Mouse (Mus musculus): ENCODE measurements around the gene Dus3l. TPM values are rescaled to one million over a fixed set of nuclear protein-coding genes. Genes with fewer than 3 reads are reported as not detected.

Gene Dus3l
- polyA plus RNA-seq, 1 experiment from 2014 or later: 43.9 TPM

GRCm38 (mm10) chr17:56768941-56769340 lies 4.4 kb downstream of the Dus3l start:
- no peak for ATAC-seq (ENCODE audit: insufficient number of reproducible peaks, low FRiP score, low TSS enrichment, low read depth)
- Histone ChIP-seq H3K9ac (no peak overlapping the region), H3K4me2 (no peak overlapping the region), H3K4me3 (no peak overlapping the region), H3K36me3 (peaks cover 48% of the 10 kb centered on the region), H3K27ac (no peak overlapping the region), H3K9me3 (no peaks in the 10 kb centered on the region), H3K4me1 (peaks cover 6% of the 10 kb centered on the region), H3K27me3 (no peaks in the 10 kb centered on the region)
- 90% methylated on average over 11 of the region's 11 CpGs for WGBS

- Histone ChIP-seq H3K27me3 (no peaks in the 10 kb centered on the region), H3K4me2 (no peak within 1 kb of the TSS), H3K4me3 (no peak within 1 kb of the TSS), H3K9ac (no peak within 1 kb of the TSS), H3K27ac (no peak within 1 kb of the TSS), H3K36me3 (peaks cover 48% of the 10 kb centered on the region), H3K9me3 (no peaks in the 10 kb centered on the region), H3K4me1 (peaks cover 6% of the 10 kb centered on the region)
- ATAC-seq (ENCODE audit: insufficient number of reproducible peaks, low FRiP score, low TSS enrichment, low read depth): no peak
- WGBS: 89% methylated on average over 5 of the region's 5 CpGs
These were observed 5.4 kb downstream of the Dus3l start, which contains the start of gene Prr22 for GRCm38 (mm10) chr17:56769950-56770349. TSS of gene Prr22 (plus strand) at chr17:56770250.

GRCm38 (mm10) chr17:56777568-56777967 lies 13.0 kb downstream of the Dus3l start:
- H3K4me1 ChIP-seq: no peaks in the 10 kb centered on the region
- H3K27me3 ChIP-seq: no peaks in the 10 kb centered on the region
- H3K9ac ChIP-seq: no peak overlapping the region
- H3K27ac ChIP-seq: no peak overlapping the region
- ATAC-seq (ENCODE audit: insufficient number of reproducible peaks, low FRiP score, low TSS enrichment, low read depth): no peak
- H3K4me2 ChIP-seq: no peak overlapping the region
- no peak overlapping the region for H3K4me3 ChIP-seq
- 90% methylated on average over 11 of the region's 11 CpGs for WGBS
- H3K36me3 ChIP-seq: peaks cover 15% of the 10 kb centered on the region
- H3K9me3 ChIP-seq: no peaks in the 10 kb centered on the region

- Histone ChIP-seq H3K27ac (no peak overlapping the region), H3K9me3 (no peaks in the 10 kb centered on the region), H3K27me3 (no peaks in the 10 kb centered on the region), H3K9ac (no peak overlapping the region), H3K4me2 (no peak overlapping the region), H3K4me3 (no peak overlapping the region), H3K4me1 (no peaks in the 10 kb centered on the region), H3K36me3 (peaks cover 18% of the 10 kb centered on the region)
- WGBS: 54% methylated on average over 3 of the region's 3 CpGs
- ATAC-seq (ENCODE audit: insufficient number of reproducible peaks, low FRiP score, low TSS enrichment, low read depth): no peak
These were observed 14.3 kb downstream of the Dus3l start for GRCm38 (mm10) chr17:56778779-56779362.

- WGBS: 82% methylated on average over 13 of the region's 13 CpGs
- Histone ChIP-seq H3K27ac (no peak overlapping the region), H3K9me3 (no peaks in the 10 kb centered on the region), H3K4me1 (no peaks in the 10 kb centered on the region), H3K4me3 (no peak overlapping the region), H3K4me2 (no peak overlapping the region), H3K9ac (no peak overlapping the region), H3K27me3 (no peaks in the 10 kb centered on the region), H3K36me3 (peaks cover 19% of the 10 kb centered on the region)
- ATAC-seq (ENCODE audit: insufficient number of reproducible peaks, low FRiP score, low TSS enrichment, low read depth): no peak
These were observed 15.9 kb downstream of the Dus3l start for GRCm38 (mm10) chr17:56780291-56780978.

- 62% methylated on average over 3 of the region's 3 CpGs for WGBS
These were observed 24.3 kb downstream of the Dus3l start for GRCm38 (mm10) chr17:56788886-56789285.

GRCm38 (mm10) chr17:56789286-56789685 lies 24.7 kb downstream of the Dus3l start:
- H3K27ac ChIP-seq: no peak overlapping the region
- H3K36me3 ChIP-seq: 0 out of 2 replicates have a peak, but pooled peaks cover 5% of the 10 kb centered on the region
- no peak for ATAC-seq (ENCODE audit: insufficient number of reproducible peaks, low FRiP score, low TSS enrichment, low read depth)
- H3K9me3 ChIP-seq: no peaks in the 10 kb centered on the region
- H3K4me3 ChIP-seq: no peak overlapping the region
- no peaks in the 10 kb centered on the region for H3K4me1 ChIP-seq
- no peak overlapping the region for H3K9ac ChIP-seq
- no peaks in the 10 kb centered on the region for H3K27me3 ChIP-seq
- 87% methylated on average over 6 of the region's 6 CpGs for whole genome bisulfite sequencing
- no peak overlapping the region for H3K4me2 ChIP-seq

More at GRCm38 (mm10) chr17:56788886-56789285, 24.3 kb downstream of the Dus3l start:
- Histone ChIP-seq H3K9ac (no peak overlapping the region), H3K27ac (no peak overlapping the region), H3K4me1 (no peaks in the 10 kb centered on the region), H3K4me2 (no peak overlapping the region), H3K4me3 (no peak overlapping the region), H3K27me3 (no peaks in the 10 kb centered on the region), H3K9me3 (no peaks in the 10 kb centered on the region), H3K36me3 (0 out of 2 replicates have a peak, but pooled peaks cover 5% of the 10 kb centered on the region)
- 0 out of 2 replicates have a peak, but pooled peaks have one; percentile 18 for ATAC-seq (ENCODE audit: insufficient number of reproducible peaks, low FRiP score, low TSS enrichment, low read depth)

- ATAC-seq (ENCODE audit: insufficient number of reproducible peaks, low FRiP score, low TSS enrichment, low read depth): no peak
- no peak overlapping the region for H3K9ac ChIP-seq
- H3K27me3 ChIP-seq: no peaks in the 10 kb centered on the region
- 84% methylated on average over 3 of the region's 3 CpGs for WGBS
- no peak overlapping the region for H3K27ac ChIP-seq
- H3K36me3 ChIP-seq: no peaks in the 10 kb centered on the region
- H3K4me1 ChIP-seq: no peaks in the 10 kb centered on the region
- no peaks in the 10 kb centered on the region for H3K9me3 ChIP-seq
- no peak overlapping the region for H3K4me2 ChIP-seq
- H3K4me3 ChIP-seq: no peak overlapping the region
These were observed 28.0 kb downstream of the Dus3l start for GRCm38 (mm10) chr17:56792588-56792987.

- H3K27me3 ChIP-seq: no peaks in the 10 kb centered on the region
- no peak for ATAC-seq (ENCODE audit: insufficient number of reproducible peaks, low FRiP score, low TSS enrichment, low read depth)
These were observed 29.2 kb downstream of the Dus3l start for GRCm38 (mm10) chr17:56793614-56794319.

GRCm38 (mm10) chr17:56799276-56799675 lies 34.7 kb downstream of the Dus3l start:
- no peak overlapping the region for H3K4me2 ChIP-seq
- H3K27ac ChIP-seq: no peak overlapping the region
- H3K27me3 ChIP-seq: no peaks in the 10 kb centered on the region
- ATAC-seq (ENCODE audit: insufficient number of reproducible peaks, low FRiP score, low TSS enrichment, low read depth): no peak
- H3K9me3 ChIP-seq: no peaks in the 10 kb centered on the region
- no peak overlapping the region for H3K4me3 ChIP-seq
- peaks cover 3% of the 10 kb centered on the region; the same call in 1 of the 2 replicates for H3K36me3 ChIP-seq
- H3K4me1 ChIP-seq: no peaks in the 10 kb centered on the region
- WGBS: 82% methylated on average over 3 of the region's 3 CpGs
- no peak overlapping the region for H3K9ac ChIP-seq

More at GRCm38 (mm10) chr17:56793614-56794319, 29.2 kb downstream of the Dus3l start:
- Histone ChIP-seq H3K36me3 (no peaks in the 10 kb centered on the region), H3K4me3 (no peak overlapping the region), H3K4me1 (no peaks in the 10 kb centered on the region), H3K9ac (no peak overlapping the region), H3K4me2 (no peak overlapping the region), H3K9me3 (no peaks in the 10 kb centered on the region), H3K27ac (no peak overlapping the region)
- 63% methylated on average over 6 of the region's 6 CpGs for WGBS

GRCm38 (mm10) chr17:56802065-56802464 lies 37.5 kb downstream of the Dus3l start:
- peaks cover 3% of the 10 kb centered on the region; the same call in 1 of the 2 replicates for H3K36me3 ChIP-seq
- no peak overlapping the region for H3K4me2 ChIP-seq
- H3K9me3 ChIP-seq: no peaks in the 10 kb centered on the region
- H3K4me3 ChIP-seq: no peak overlapping the region
- no peak overlapping the region for H3K9ac ChIP-seq
- no peaks in the 10 kb centered on the region for H3K27me3 ChIP-seq
- WGBS: 71% methylated on average over 8 of the region's 8 CpGs
- H3K27ac ChIP-seq: no peak overlapping the region
- H3K4me1 ChIP-seq: no peaks in the 10 kb centered on the region
- no peak for ATAC-seq (ENCODE audit: insufficient number of reproducible peaks, low FRiP score, low TSS enrichment, low read depth)

GRCm38 (mm10) chr17:56804952-56805351 lies 40.4 kb downstream of the Dus3l start:
- Histone ChIP-seq H3K9ac (no peak overlapping the region), H3K27me3 (no peaks in the 10 kb centered on the region), H3K4me1 (peaks cover 1% of the 10 kb centered on the region), H3K36me3 (peaks cover 3% of the 10 kb centered on the region; the same call in 1 of the 2 replicates), H3K4me3 (no peak overlapping the region), H3K27ac (no peak overlapping the region), H3K9me3 (no peaks in the 10 kb centered on the region), H3K4me2 (no peak overlapping the region)
- 67% methylated on average over 5 of the region's 5 CpGs for WGBS
- ATAC-seq (ENCODE audit: insufficient number of reproducible peaks, low FRiP score, low TSS enrichment, low read depth): no peak

Measured in limb, embryonic 15.5 days (tissue).